Comparison of ENCODE assay signal across 26 mouse cellular contexts in the genomic region with DNA sequence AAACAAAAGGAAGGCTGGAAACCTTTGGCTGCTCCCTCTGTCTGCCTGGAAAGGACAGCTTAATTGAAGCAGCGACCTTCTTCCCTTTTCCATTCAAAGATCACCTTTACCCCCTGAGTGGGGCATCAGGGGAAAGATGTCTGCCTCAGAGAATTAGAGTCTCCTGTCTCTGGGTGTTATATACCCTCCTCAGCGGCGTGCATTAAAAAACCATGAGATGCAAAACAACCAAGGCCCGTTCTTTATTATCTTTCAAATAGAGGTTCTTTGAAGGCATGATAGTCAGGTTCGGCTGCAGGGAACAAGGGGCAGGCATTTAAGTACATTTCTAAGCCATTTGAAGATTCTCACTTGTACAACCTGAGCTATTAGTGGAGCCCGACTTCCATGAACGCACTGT.
DNase-seq lines count a peak whose midpoint lies in the region; ATAC-seq and TF ChIP-seq lines count a peak whose summit lies in the region.
"Had no signal": no experiment of that assay in that cellular context is flagged by ENCODE, and none has a peak within 500 bp of the region (broad histone marks: within the 10 kb centered on the region; RNA-seq: fewer than 3 reads in every experiment).

No protein-coding gene starts in this region.

- H3K27me3 ChIP-seq in hindbrain, embryonic 12.5 days: no peaks in the 10 kb centered on the region
- no peaks in the 10 kb centered on the region for H3K27me3 ChIP-seq in hindbrain, postnatal 0 days (ENCODE audit: insufficient read depth, low read length)
- no peaks in the 10 kb centered on the region for H3K27me3 ChIP-seq in midbrain, embryonic 13.5 days
- H3K27me3 ChIP-seq in midbrain, embryonic 11.5 days (ENCODE audit: control insufficient read depth, insufficient read depth, low read length): no peaks in the 10 kb centered on the region
- H3K27me3 ChIP-seq: embryonic facial prominence, embryonic 12.5 days; forebrain, embryonic 15.5 days; heart, embryonic 13.5 days; intestine, embryonic 15.5 days had no signal

- WGBS in hindbrain, embryonic 12.5 days: 49% methylated on average over 7 of the region's 7 CpGs
- WGBS in hindbrain, postnatal 0 days: 47% methylated on average over 7 of the region's 7 CpGs
- 33% methylated on average over 7 of the region's 7 CpGs for whole genome bisulfite sequencing in midbrain, embryonic 13.5 days
- 52% methylated on average over 7 of the region's 7 CpGs for WGBS in midbrain, embryonic 11.5 days

- no peaks in the 10 kb centered on the region for H3K36me3 ChIP-seq in hindbrain, embryonic 12.5 days
- H3K36me3 ChIP-seq in hindbrain, postnatal 0 days (ENCODE audit: insufficient read depth, low read length): no peaks in the 10 kb centered on the region
- no peaks in the 10 kb centered on the region for H3K36me3 ChIP-seq in midbrain, embryonic 13.5 days
- no peaks in the 10 kb centered on the region for H3K36me3 ChIP-seq in midbrain, embryonic 11.5 days (ENCODE audit: control insufficient read depth, insufficient read depth, low read length)
- H3K36me3 ChIP-seq: embryonic facial prominence, embryonic 12.5 days; embryonic facial prominence, embryonic 15.5 days; forebrain, embryonic 15.5 days; heart, embryonic 10.5 days; heart, embryonic 13.5 days; intestine, embryonic 15.5 days had no signal

- no peak overlapping the region for H3K4me2 ChIP-seq in hindbrain, embryonic 12.5 days (replicated peaks)
- H3K4me2 ChIP-seq in hindbrain, postnatal 0 days (ENCODE audit: low read depth, low read length): no peak overlapping the region
- no peak overlapping the region for H3K4me2 ChIP-seq in midbrain, embryonic 13.5 days (replicated peaks)
- H3K4me2 ChIP-seq in midbrain, embryonic 11.5 days: no peak overlapping the region
- H3K4me2 ChIP-seq: embryonic facial prominence, embryonic 12.5 days; embryonic facial prominence, embryonic 15.5 days; forebrain, embryonic 15.5 days; heart, embryonic 13.5 days; intestine, embryonic 15.5 days had no signal

- TF ChIP-seq CTCF in hindbrain, postnatal 0 days (IDR thresholded peaks at IDR 0.05; ENCODE audit: low read depth): no peak

- H3K9me3 ChIP-seq in hindbrain, embryonic 12.5 days (replicated peaks): no peaks in the 10 kb centered on the region
- no peaks in the 10 kb centered on the region for H3K9me3 ChIP-seq in hindbrain, postnatal 0 days (ENCODE audit: low read length)
- H3K9me3 ChIP-seq in midbrain, embryonic 13.5 days: 0 out of 2 replicates have a peak, but pooled peaks cover 3% of the 10 kb centered on the region
- H3K9me3 ChIP-seq in midbrain, embryonic 11.5 days (ENCODE audit: control insufficient read depth, low read length): no peaks in the 10 kb centered on the region
- H3K9me3 ChIP-seq: embryonic facial prominence, embryonic 12.5 days; embryonic facial prominence, embryonic 15.5 days; forebrain, embryonic 15.5 days; heart, embryonic 10.5 days; intestine, embryonic 15.5 days had no signal

- H3K4me3 ChIP-seq in hindbrain, embryonic 12.5 days: no peak overlapping the region
- H3K4me3 ChIP-seq in hindbrain, postnatal 0 days (ENCODE audit: low read length): no peak overlapping the region
- H3K4me3 ChIP-seq in midbrain, embryonic 13.5 days (replicated peaks): no peak overlapping the region
- H3K4me3 ChIP-seq in midbrain, embryonic 11.5 days (ENCODE audit: low read depth, low read length): no peak overlapping the region
- H3K4me3 ChIP-seq: embryonic facial prominence, embryonic 12.5 days; embryonic facial prominence, embryonic 15.5 days; forebrain, embryonic 15.5 days; heart, adult 2 months; heart, embryonic 10.5 days; heart, embryonic 13.5 days; intestine, embryonic 15.5 days had no signal

- ATAC-seq in hindbrain, embryonic 12.5 days (ENCODE audit: low FRiP score): no peak
- ATAC-seq in hindbrain, postnatal 0 days: no peak
- ATAC-seq in midbrain, embryonic 13.5 days: no peak
- no peak for ATAC-seq in midbrain, embryonic 11.5 days (ENCODE audit: low FRiP score)
- ATAC-seq: CD4-positive, CD25-positive, alpha-beta regulatory T cell, adult 4 months; forebrain, embryonic 15.5 days; intestine, embryonic 15.5 days had no signal

- peaks cover 6% of the 10 kb centered on the region; the same call in 1 of the 2 replicates for H3K4me1 ChIP-seq in hindbrain, embryonic 12.5 days
- no peaks in the 10 kb centered on the region for H3K4me1 ChIP-seq in hindbrain, postnatal 0 days (ENCODE audit: insufficient read depth, low read length)
- peaks cover 14% of the 10 kb centered on the region for H3K4me1 ChIP-seq in midbrain, embryonic 13.5 days (replicated peaks)
- H3K4me1 ChIP-seq in midbrain, embryonic 11.5 days (ENCODE audit: control insufficient read depth, insufficient read depth, low read length): no peaks in the 10 kb centered on the region
- H3K4me1 ChIP-seq: embryonic facial prominence, embryonic 12.5 days; embryonic facial prominence, embryonic 15.5 days; forebrain, embryonic 15.5 days; heart, embryonic 10.5 days; heart, embryonic 13.5 days; intestine, embryonic 15.5 days had no signal

- H3K27ac ChIP-seq in hindbrain, embryonic 12.5 days: 0 out of 2 replicates have a peak overlapping the region, but pooled peaks have one; percentile 17
- no peak overlapping the region for H3K27ac ChIP-seq in hindbrain, postnatal 0 days
- peak overlapping the region; percentile 30; the same call in 1 of the 2 replicates for H3K27ac ChIP-seq in midbrain, embryonic 13.5 days
- H3K27ac ChIP-seq in midbrain, embryonic 11.5 days (ENCODE audit: low read depth, low read length): no peak overlapping the region
- H3K27ac ChIP-seq: embryonic facial prominence, embryonic 12.5 days; embryonic facial prominence, embryonic 15.5 days; forebrain, embryonic 15.5 days; heart, adult 2 months; heart, embryonic 10.5 days; heart, embryonic 13.5 days; intestine, embryonic 15.5 days had no signal

- DNase-seq in hindbrain, postnatal 0 days (ENCODE audit: low spot score): no peak
- DNase-seq in midbrain, embryonic 11.5 days (ENCODE audit: low spot score, missing footprints): no peak
- DNase-seq in ES-CJ7 (ENCODE audit: low read depth, low spot score) (peak; percentile 85), R1 (ENCODE audit: low read depth, low spot score) (peak; percentile 78)
- DNase-seq in urinary bladder, adult 2 months (ENCODE audit: low spot score): no peak
- DNase-seq: adrenal gland, adult 2 months; adrenal gland, postnatal 14 days; cerebellum, adult 11 months; cerebellum, adult 2 months; cerebellum, adult 9-11 months; cerebellum, postnatal 25 days; gastrocnemius, postnatal 10 days; gastrocnemius, postnatal 36 days; heart, adult 2 months; heart, postnatal 14 days; heart, postnatal 4 days; kidney, adult 11 months had no signal

- H3K9ac ChIP-seq in hindbrain, embryonic 12.5 days: no peak overlapping the region
- no peak overlapping the region for H3K9ac ChIP-seq in hindbrain, postnatal 0 days (replicated peaks; ENCODE audit: low read length)
- H3K9ac ChIP-seq in midbrain, embryonic 13.5 days (replicated peaks): no peak overlapping the region
- H3K9ac ChIP-seq in midbrain, embryonic 11.5 days (ENCODE audit: low read length): no peak overlapping the region
- H3K9ac ChIP-seq: embryonic facial prominence, embryonic 12.5 days; embryonic facial prominence, embryonic 15.5 days; forebrain, embryonic 15.5 days; heart, embryonic 13.5 days; intestine, embryonic 15.5 days had no signal

Comparison
In these comparisons a context has a peak if more than half of its experiments do, and no peak if none do; other contexts are left out.
1. H3K27ac ChIP-seq: peak in hindbrain, embryonic 12.5 days (single experiment) and midbrain, embryonic 13.5 days (single experiment); none in hindbrain, postnatal 0 days (single experiment) and midbrain, embryonic 11.5 days (single experiment).
2. DNase-seq: peak in ES-CJ7 (single experiment) and R1 (single experiment); none in hindbrain, postnatal 0 days (single experiment), midbrain, embryonic 11.5 days (single experiment) and urinary bladder, adult 2 months (single experiment).